Mouse (Mus musculus) erythroblast, embryonic 14.5 days (primary cell): ENCODE data around the gene Rasgrp2.

Source experiments
- GATA1 ChIP-seq: IDR thresholded peaks from 2 replicates; pipeline ENCODE4 v1.6.1; 2012; ENCODE audit warnings: low read length, inconsistent platforms, mixed read lengths
- TAL1 ChIP-seq: IDR thresholded peaks from 3 replicates; pipeline ENCODE4 v1.6.1; 2012; ENCODE audit warnings: low read length, inconsistent platforms, mixed read lengths

DNA sequence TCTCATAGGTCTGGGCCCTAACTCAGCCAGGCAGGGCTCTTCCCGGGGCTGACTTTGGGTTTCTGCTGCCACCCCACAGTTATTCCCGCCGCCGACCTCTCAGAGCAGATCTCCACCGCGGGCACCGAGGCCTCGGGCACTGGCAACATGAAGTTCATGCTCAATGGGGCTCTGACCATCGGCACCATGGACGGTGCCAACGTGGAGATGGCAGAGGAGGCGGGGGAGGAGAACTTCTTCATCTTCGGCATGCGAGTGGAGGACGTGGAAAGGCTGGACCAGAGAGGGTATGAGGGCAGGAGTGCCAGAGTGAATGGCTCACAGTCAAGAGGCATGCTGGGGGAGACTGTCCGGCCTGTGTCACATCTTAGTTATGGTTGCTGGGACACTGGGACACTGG lies 5.5 kb upstream of the Rasgrp2 start:
- TF ChIP-seq GATA1 (no peak), TAL1 (no peak)
